Mouse (Mus musculus): ENCODE data around the gene Rnaset2b. TPM values are rescaled to one million over a fixed set of nuclear protein-coding genes. Genes with fewer than 3 reads are reported as not detected.
A peak's percentile ranks its signal among the peaks of the same experiment; 100 is the strongest.
"Not testable (repeated sequence)": the region's sequence is repeated elsewhere in the genome, so short reads cannot be mapped to it uniquely, and the experiment has no call there.

The Rnaset2b gene
- 128 TPM in 2 replicates for polyA plus RNA-seq (2016; fragmentation: Nextera tagmentation; extraction: Ambion mirVana)

DNA sequence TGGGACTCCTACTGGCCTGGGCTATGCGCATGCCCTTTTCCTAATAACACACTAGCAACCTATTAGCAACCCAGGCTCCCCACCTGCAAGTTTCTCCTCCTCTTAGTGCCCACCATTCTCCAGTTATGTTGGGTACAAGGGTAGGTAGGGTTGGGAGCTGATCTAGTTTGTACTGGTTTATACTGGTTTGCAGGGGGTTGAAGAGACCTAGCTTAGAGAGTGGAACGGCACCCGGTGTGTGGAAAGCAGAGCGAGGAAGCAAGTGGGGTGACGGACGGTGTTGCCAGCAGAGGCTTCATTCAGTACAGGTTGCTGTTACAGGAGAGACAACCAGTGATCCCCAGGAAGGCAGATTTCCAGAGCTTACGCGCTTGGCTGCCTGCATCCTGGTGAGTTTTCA lies at the start of gene Rnaset2b:
Gene Rnaset2b, plus strand, starts transcription at position 301 of the 400 bp plus-strand sequence.
- 100% methylated on average over 1 of the region's 8 CpGs for WGBS
- not testable (repeated sequence) for H3K9me3 ChIP-seq (replicated peaks); H3K27ac ChIP-seq (replicated peaks); DNase-seq (ENCODE audit: low spot score); H3K36me3 ChIP-seq; H3K4me1 ChIP-seq; H3K4me3 ChIP-seq; H3K27me3 ChIP-seq (ENCODE audit: low read depth, poor library complexity, severe bottlenecking)

DNA sequence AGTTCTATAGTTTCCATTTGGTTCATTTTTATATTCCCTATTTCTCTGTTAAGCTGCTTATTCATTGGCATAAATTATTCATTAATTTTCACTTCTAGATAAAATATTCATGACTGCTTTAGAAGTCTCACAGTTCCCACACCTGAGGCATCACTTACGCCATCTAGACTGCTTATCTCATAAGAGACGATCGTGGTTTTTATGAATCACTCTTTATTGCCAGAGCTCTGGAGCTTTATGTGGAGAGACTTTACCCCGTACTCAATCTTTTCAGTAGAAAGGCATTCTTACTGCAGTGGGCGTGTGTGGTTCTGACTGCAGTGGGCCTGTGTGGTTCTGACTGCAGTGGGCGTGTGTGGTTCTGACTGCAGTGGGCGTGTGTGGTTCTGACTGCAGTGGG lies 38.8 kb upstream of the Rnaset2b start:
- H3K27ac ChIP-seq (replicated peaks); H3K4me3 ChIP-seq; H3K4me1 ChIP-seq; DNase-seq (ENCODE audit: low spot score); H3K36me3 ChIP-seq; H3K27me3 ChIP-seq (ENCODE audit: low read depth, poor library complexity, severe bottlenecking); H3K9me3 ChIP-seq (replicated peaks): not testable (repeated sequence)
- 96% methylated on average over 7 of the region's 7 CpGs for WGBS

DNA sequence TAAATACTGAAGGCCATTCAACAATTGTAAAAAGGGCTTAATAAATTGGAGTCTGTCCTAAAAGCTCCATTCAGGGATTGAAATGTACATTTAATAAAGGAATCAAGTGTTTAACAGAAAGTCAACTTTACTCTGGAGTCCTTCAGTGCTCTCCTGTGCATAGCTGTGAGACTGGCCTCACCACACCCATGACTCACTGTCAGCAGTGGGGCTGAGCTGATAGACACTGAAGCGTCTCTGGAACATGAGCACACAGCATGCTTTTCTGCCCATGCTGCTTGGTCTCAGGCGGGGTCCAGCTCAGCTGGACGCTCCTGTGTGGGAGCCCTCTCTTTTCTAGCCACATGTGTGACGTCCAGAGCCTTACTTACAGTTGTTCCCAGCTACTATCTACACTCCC lies 27.9 kb upstream of the Rnaset2b start:
- not testable (repeated sequence) for H3K4me1 ChIP-seq; H3K36me3 ChIP-seq; H3K4me3 ChIP-seq; DNase-seq (ENCODE audit: low spot score); H3K9me3 ChIP-seq (replicated peaks); H3K27me3 ChIP-seq (ENCODE audit: low read depth, poor library complexity, severe bottlenecking); H3K27ac ChIP-seq (replicated peaks)
- WGBS: no CpG with 5 or more reads among the region's 4 CpGs

DNA sequence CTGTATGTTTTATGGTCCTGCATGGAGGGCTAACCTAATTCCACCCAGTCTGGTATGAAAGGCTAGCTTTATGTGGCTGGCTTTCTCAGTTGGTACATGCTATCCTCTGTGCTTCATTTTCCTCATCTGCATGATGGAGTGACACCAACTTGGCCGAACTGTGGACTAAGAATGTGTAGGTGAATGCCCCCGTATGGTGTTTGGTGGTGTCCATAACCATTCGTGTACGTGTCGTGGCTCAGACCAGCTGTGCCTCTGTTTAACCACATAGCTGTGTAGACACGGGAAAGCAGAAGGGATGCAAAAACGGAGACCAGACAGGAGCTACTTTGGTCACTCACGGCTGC lies 22.8 kb upstream of the Rnaset2b start:
- no CpG with 5 or more reads among the region's 8 CpGs for WGBS
- peak overlapping the region; percentile 63 for H3K4me3 ChIP-seq
- not testable (repeated sequence) for H3K27ac ChIP-seq (replicated peaks); H3K9me3 ChIP-seq (replicated peaks); DNase-seq (ENCODE audit: low spot score); H3K4me1 ChIP-seq; H3K36me3 ChIP-seq; H3K27me3 ChIP-seq (ENCODE audit: low read depth, poor library complexity, severe bottlenecking)

DNA sequence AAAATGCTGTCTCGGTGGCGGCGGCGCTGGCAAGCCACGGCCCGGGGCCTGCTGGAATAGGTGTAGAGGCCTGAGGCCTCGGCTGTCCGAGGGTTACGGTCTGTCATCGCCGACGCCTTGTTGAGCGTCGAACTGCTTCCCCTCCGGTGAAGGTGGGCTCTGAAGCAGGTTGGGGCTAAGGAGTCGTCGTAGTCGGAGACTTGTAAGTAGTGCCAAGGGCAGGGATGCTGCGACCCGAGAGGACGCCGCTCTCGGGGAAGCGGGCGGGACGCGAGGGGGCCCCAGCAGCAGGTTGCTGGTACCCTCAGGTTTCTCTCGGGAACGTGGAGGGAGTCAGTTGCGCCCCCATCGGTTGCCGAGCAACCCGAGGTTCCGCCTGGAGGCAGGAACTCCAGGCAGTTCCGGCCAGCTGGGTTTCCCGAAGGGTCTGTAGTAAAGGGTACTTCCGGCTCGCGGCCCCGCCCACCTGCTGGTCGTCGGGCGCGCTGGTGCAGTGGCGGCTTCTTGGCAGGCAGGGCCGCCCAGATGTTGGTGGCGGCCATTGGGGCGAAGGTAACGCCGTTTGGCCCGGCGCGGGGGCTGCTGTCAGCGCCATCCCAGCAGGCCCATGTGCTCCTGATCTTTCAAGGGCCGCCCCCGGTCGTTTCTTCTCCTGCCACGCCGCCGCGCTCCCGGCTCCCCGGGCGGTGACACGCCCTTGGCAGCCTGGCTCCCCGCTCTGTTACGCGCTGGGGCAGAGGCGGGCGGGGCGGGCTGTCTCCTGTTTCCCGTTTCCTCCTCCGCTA lies 22.3 kb upstream of the Rnaset2b start, which contains the start of gene Rsph3b:
Gene Rsph3b, minus strand, starts transcription at position 699 of the 785 bp plus-strand sequence.
- not testable (repeated sequence) for H3K9me3 ChIP-seq (replicated peaks); H3K36me3 ChIP-seq; H3K27me3 ChIP-seq (ENCODE audit: low read depth, poor library complexity, severe bottlenecking); H3K4me1 ChIP-seq
- DNase-seq (ENCODE audit: low spot score): peak; percentile 93
- WGBS: 1% methylated on average over 73 of the region's 73 CpGs
- Histone ChIP-seq H3K4me3 (peak within 1 kb of the TSS; percentile 63), H3K27ac (replicated peaks) (peak within 1 kb of the TSS; percentile 83)

DNA sequence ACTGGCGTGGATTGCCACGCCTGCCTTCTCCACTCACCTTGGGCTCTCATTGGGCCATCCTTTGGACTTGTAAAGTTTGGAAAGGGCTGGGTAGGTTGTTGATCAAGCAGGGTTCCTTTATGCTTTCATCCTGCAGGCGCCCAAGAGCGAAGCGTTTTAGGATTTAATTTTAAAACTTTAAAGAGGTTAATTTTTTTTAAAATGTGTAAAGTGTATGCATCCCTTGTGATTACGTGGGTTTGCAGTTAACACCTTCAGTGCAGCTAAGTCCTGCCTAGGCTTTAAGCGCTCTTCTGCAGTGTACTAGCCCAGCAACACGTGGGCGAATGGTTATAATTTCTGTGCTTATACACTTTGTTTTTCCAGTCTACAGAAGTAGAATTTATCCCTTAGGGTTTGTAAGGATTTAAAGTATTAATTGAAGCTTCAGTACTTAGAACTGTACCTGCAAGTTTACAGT lies 21.6 kb upstream of the Rnaset2b start:
- not testable (repeated sequence) for H3K27me3 ChIP-seq (ENCODE audit: low read depth, poor library complexity, severe bottlenecking); H3K36me3 ChIP-seq; H3K9me3 ChIP-seq (replicated peaks); H3K4me1 ChIP-seq
- peak overlapping the region; percentile 63 for H3K4me3 ChIP-seq
- H3K27ac ChIP-seq (replicated peaks): peak overlapping the region; percentile 83
- 21% methylated on average over 9 of the region's 9 CpGs for WGBS
- peak; percentile 12 for DNase-seq (ENCODE audit: low spot score)

DNA sequence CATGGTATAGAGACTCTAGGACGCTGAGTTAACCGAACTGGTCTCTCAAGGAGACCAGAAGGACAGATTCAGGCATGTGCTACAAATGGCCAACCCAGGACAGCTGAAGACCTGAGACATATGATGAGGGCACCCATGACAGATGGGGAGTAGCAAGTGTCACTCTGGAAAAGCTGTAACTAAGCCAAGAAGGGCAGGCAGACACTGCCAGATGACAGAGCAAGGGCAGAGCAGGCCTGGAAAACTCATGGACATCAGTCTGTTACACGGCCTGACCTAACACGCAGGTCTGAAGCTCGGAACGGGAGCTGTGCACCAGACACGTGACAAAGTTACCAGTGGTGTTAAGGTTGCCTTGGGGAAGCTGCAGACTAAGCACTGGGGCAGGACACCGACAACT lies 11.6 kb upstream of the Rnaset2b start:
- peaks cover 24% of the 10 kb centered on the region for H3K36me3 ChIP-seq
- not testable (repeated sequence) for H3K9me3 ChIP-seq (replicated peaks); H3K27ac ChIP-seq (replicated peaks); H3K4me3 ChIP-seq; H3K4me1 ChIP-seq; H3K27me3 ChIP-seq (ENCODE audit: low read depth, poor library complexity, severe bottlenecking); DNase-seq (ENCODE audit: low spot score)
- WGBS: 92% methylated on average over 7 of the region's 8 CpGs

DNA sequence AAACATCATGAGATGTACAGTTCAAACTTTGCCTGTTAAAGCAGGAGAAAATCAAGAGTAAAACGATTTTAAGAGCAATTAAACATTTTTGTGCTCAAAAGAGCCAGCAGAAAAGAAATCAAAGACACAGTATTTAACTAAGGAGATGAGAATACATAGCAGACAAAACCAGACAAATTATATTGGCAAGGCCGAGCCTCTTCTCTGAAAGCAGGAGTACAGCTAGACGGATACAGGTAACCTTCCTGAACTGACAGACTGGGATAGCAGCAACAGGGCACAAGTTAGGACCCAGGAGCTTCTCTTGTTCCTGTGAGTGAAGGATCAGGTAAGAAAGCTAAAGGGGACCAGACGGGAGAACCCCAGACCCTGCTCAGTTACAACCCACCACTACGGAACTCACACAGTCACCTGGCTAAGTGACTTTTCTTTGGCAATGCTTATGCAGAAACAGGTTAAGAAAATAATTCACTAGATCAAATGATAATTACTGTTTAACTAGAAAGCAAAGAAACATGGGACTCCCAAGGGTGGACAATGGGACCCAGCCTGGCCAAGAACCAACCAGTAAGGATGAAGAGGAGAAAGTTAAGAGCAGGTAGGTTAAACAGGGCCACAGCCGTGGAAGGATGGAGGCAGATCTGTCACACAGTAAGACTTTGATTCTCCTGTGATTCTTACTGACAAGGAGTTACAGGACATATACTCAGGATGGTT lies 10.7 kb upstream of the Rnaset2b start:
- H3K27me3 ChIP-seq (ENCODE audit: low read depth, poor library complexity, severe bottlenecking); DNase-seq (ENCODE audit: low spot score); H3K4me1 ChIP-seq; H3K9me3 ChIP-seq (replicated peaks); H3K27ac ChIP-seq (replicated peaks): not testable (repeated sequence)
- Histone ChIP-seq H3K36me3 (peaks cover 22% of the 10 kb centered on the region), H3K4me3 (peak overlapping the region; percentile 61)
- 74% methylated on average over 5 of the region's 6 CpGs for WGBS

DNA sequence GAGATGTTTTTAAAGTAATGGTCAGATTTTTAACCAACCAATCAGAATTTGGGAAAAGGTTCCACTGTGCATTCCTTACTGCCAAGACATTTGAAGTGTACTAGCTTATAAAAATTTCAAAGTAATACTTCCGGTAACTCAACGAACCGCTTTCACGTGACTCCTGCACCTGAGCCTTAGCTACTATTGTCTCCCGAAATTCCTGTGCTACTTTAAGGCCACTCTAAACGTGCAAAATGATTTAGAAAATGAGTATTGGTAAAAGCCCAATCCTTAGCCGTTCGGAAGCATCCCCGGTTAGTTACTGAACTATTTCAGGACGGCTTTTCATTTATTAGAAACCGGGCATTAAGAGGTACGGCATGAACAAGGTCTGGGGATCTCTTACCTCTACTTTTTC lies 10.1 kb upstream of the Rnaset2b start:
- 1% methylated on average over 12 of the region's 12 CpGs for WGBS
- peaks cover 15% of the 10 kb centered on the region for H3K36me3 ChIP-seq
- peak overlapping the region; percentile 61 for H3K4me3 ChIP-seq
- H3K27me3 ChIP-seq (ENCODE audit: low read depth, poor library complexity, severe bottlenecking); DNase-seq (ENCODE audit: low spot score); H3K4me1 ChIP-seq; H3K9me3 ChIP-seq (replicated peaks): not testable (repeated sequence)
- H3K27ac ChIP-seq (replicated peaks): peak overlapping the region; percentile 89

DNA sequence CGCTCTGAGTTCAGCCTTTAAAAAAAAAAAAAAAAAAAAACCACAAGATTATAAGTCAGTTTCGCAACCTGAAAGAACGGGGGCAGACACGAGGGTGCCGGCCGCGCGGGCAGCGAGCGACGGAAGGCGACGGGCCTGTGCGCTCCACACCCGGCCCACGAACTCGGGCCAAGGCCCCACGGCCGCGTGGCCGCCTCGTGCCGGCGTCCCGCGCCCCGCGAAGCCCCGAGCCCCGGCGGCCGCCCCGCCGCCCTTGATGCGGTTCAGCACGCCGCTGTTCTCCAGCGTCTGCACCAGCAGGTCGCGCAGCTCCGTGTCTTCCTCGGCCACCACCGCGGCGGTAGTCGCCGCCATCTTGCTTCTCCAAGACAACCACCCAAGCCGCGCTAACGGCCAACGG lies 9.7 kb upstream of the Rnaset2b start, which contains the start of gene Tagap1:
Gene Tagap1, minus strand, starts transcription at position 381 of the 400 bp plus-strand sequence.
- 1% methylated on average over 47 of the region's 51 CpGs for WGBS
- peak within 1 kb of the TSS; percentile 89 for H3K27ac ChIP-seq (replicated peaks)
- H3K36me3 ChIP-seq: peaks cover 13% of the 10 kb centered on the region
- not testable (repeated sequence) for H3K4me1 ChIP-seq; H3K9me3 ChIP-seq (replicated peaks); H3K27me3 ChIP-seq (ENCODE audit: low read depth, poor library complexity, severe bottlenecking)
- H3K4me3 ChIP-seq: peak within 1 kb of the TSS; percentile 61
- peak; percentile 24 for DNase-seq (ENCODE audit: low spot score)

DNA sequence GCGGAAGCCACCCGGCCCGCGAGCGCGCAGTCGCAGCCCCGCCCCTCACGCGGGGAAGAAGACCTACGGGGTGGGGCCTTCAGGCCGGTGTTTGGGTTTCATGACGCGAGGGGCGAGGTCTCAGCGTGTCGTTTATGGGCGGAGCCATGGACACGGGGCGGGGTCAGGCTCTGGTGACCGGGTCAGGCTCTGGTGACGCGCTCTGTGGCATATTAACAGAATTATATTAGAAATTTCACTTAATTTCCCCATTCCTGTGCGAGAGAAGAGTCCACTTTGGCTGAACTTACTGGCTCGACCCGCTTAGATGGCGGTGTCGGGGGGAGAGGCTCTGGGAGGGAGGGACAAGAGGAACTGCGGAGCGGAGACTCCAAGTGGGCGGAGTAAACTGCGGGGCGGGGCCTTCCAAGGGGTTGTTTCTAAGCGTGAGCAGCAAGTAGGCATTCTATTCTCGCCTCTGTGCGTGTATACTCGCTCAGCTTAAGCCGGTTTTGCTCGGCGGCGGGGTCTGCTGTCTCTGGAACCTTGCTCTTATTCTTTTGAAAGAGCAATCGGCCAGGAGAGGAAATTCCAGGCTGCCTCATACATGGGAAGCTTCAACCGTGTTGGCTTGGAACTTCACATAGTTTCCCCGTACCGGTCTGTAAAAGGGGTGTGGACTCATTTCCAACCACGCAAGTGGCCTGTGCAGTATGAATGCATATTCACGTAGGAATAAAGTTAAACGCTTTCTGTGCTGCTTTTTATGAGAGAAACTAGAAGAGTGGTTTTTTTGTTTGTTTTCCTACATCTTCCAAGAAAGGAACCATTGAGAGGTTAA lies 9.0 kb upstream of the Rnaset2b start:
- not testable (repeated sequence) for H3K4me1 ChIP-seq; H3K9me3 ChIP-seq (replicated peaks); H3K27ac ChIP-seq (replicated peaks); H3K36me3 ChIP-seq; H3K27me3 ChIP-seq (ENCODE audit: low read depth, poor library complexity, severe bottlenecking)
- WGBS: under 1% methylated on average over 17 of the region's 48 CpGs
- DNase-seq (ENCODE audit: low spot score): peak; percentile 33
- H3K4me3 ChIP-seq: peak overlapping the region; percentile 43

DNA sequence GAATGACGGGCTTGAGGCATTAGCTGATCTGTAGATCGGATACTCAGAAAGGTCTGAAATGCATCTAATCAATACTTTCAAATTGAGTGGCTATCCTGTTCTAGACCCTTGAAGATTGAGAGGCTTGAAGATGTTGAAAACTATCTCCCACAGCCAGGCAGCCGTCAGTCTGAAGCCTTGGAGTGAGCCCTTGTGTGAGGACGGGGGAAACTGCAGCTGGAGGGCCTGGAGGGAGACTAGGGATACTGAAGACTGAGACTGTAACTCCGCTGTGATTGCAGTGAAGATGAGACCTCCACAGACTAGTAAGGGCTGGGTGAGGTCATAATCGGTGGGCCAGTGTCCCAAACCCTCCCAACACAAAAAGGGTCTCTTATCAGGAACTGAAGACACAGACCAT lies 8.1 kb upstream of the Rnaset2b start:
- not testable (repeated sequence) for H3K27ac ChIP-seq (replicated peaks); H3K4me1 ChIP-seq; H3K4me3 ChIP-seq; H3K9me3 ChIP-seq (replicated peaks); H3K27me3 ChIP-seq (ENCODE audit: low read depth, poor library complexity, severe bottlenecking); DNase-seq (ENCODE audit: low spot score); H3K36me3 ChIP-seq
- WGBS: 70% methylated on average over 4 of the region's 6 CpGs
